Mouse (Mus musculus): ENCODE results near the gene Ext2. TPM values are rescaled to one million over a fixed set of nuclear protein-coding genes. Genes with fewer than 3 reads are reported as not detected.

The Ext2 gene
- polyA plus RNA-seq, 2 experiments = 80.7 to 115 TPM

DNA sequence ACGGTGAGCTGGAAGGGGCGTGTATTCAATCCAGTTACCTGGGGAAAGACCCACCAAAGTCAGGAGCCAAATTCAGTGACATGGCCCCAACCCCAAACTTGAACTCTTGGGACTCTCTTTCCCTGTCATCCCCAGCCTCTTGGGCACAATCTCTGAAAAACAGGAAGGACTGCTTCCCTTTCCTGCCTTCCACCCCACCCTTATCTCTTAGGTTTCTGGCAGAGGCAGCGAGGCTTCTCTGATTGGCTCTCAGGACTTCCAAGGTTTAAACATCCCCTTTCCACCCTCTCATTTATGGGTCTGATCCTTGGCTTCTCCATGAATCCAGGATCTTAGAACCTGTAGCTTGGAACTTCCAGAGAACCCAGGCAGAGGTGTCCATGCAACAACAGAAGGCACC is 19.0 kb upstream of the Ext2 start:
- DNase-seq (ENCODE audit: low spot score) (no peak), ATAC-seq (ENCODE audit: low FRiP score, low read depth) (no peak)
- 96% methylated on average over 3 of the region's 3 CpGs for WGBS
- Histone ChIP-seq H3K4me3 (replicated peaks; ENCODE audit: low read length) (no peak overlapping the region), H3K4me1 (ENCODE audit: control insufficient read depth, insufficient read depth, low read length) (no peaks in the 10 kb centered on the region), H3K27ac (replicated peaks; ENCODE audit: low read depth, low read length) (no peak overlapping the region), H3K4me2 (replicated peaks; ENCODE audit: low read depth, low read length, severe bottlenecking) (no peak overlapping the region), H3K27me3 (ENCODE audit: control insufficient read depth, insufficient read depth, low read length) (no peaks in the 10 kb centered on the region), H3K9ac (ENCODE audit: low read depth, low read length, severe bottlenecking) (no peak overlapping the region), H3K36me3 (ENCODE audit: control insufficient read depth, insufficient read depth, low read length) (peaks cover 53% of the 10 kb centered on the region), H3K9me3 (ENCODE audit: control insufficient read depth, low read length) (no peaks in the 10 kb centered on the region)
- no peak for TF ChIP-seq POLR2A (IDR thresholded peaks at IDR 0.05; ENCODE audit: borderline replicate concordance, extremely low read depth, insufficient read depth, insufficient read length)

DNA sequence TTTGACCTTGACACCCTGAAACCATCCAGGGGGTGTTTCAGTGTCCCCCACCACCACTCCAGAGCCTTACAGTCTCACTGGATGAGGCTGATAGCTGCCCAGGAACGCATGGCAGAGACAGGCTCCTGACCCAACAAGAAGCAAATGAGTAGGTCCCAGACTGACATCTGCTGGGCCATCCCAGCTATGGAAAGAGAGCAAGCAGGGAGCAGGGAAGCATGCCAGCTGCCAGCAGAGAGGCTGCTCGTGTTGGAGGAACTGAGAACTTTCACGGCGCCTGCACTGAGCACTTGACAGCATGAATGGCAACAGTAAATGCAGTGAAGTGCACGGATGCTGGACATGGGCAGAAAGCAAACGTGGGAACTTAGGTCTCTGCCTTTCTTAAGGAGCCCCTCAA is 17.7 kb upstream of the Ext2 start:
- Histone ChIP-seq H3K9me3 (ENCODE audit: control insufficient read depth, low read length) (no peaks in the 10 kb centered on the region), H3K4me3 (replicated peaks; ENCODE audit: low read length) (no peak overlapping the region), H3K27ac (replicated peaks; ENCODE audit: low read depth, low read length) (no peak overlapping the region), H3K36me3 (ENCODE audit: control insufficient read depth, insufficient read depth, low read length) (peaks cover 58% of the 10 kb centered on the region), H3K9ac (ENCODE audit: low read depth, low read length, severe bottlenecking) (no peak overlapping the region), H3K4me1 (ENCODE audit: control insufficient read depth, insufficient read depth, low read length) (no peaks in the 10 kb centered on the region), H3K4me2 (replicated peaks; ENCODE audit: low read depth, low read length, severe bottlenecking) (no peak overlapping the region), H3K27me3 (ENCODE audit: control insufficient read depth, insufficient read depth, low read length) (no peaks in the 10 kb centered on the region)
- WGBS = 89% methylated on average over 6 of the region's 6 CpGs
- ATAC-seq (ENCODE audit: low FRiP score, low read depth) (no peak), DNase-seq (ENCODE audit: low spot score) (no peak)
- TF ChIP-seq POLR2A (IDR thresholded peaks at IDR 0.05; ENCODE audit: borderline replicate concordance, extremely low read depth, insufficient read depth, insufficient read length) = no peak

DNA sequence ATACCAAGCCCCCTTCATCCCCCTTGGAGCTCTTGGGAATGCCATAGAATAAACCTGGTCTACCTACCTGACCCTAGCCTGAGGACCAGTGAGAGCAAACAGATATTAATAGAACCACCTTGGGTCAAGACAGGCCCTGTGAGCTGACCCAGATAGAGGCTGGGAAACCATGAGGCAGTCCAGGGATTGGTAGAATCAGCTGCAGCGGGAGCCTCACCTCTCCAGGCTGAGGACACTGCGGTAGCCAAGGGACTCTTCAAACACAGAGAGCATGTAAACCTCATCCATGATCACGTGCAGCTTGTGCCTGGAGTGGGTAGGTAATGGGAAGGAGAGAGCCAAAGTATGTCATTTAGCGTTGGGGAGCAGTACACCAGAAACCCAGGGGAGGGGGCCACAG is 16.6 kb upstream of the Ext2 start:
- H3K9me3 ChIP-seq (ENCODE audit: control insufficient read depth, low read length) = no peaks in the 10 kb centered on the region
- no peak overlapping the region for H3K4me2 ChIP-seq (replicated peaks; ENCODE audit: low read depth, low read length, severe bottlenecking)
- TF ChIP-seq POLR2A (IDR thresholded peaks at IDR 0.05; ENCODE audit: borderline replicate concordance, extremely low read depth, insufficient read depth, insufficient read length) = no peak
- no peak overlapping the region for H3K9ac ChIP-seq (ENCODE audit: low read depth, low read length, severe bottlenecking)
- peaks cover 49% of the 10 kb centered on the region for H3K36me3 ChIP-seq (ENCODE audit: control insufficient read depth, insufficient read depth, low read length)
- ATAC-seq (ENCODE audit: low FRiP score, low read depth) = no peak
- H3K4me1 ChIP-seq (ENCODE audit: control insufficient read depth, insufficient read depth, low read length) = no peaks in the 10 kb centered on the region
- DNase-seq (ENCODE audit: low spot score) = no peak
- no peak overlapping the region for H3K27ac ChIP-seq (replicated peaks; ENCODE audit: low read depth, low read length)
- no peak overlapping the region for H3K4me3 ChIP-seq (replicated peaks; ENCODE audit: low read length)
- 94% methylated on average over 4 of the region's 4 CpGs for WGBS
- no peaks in the 10 kb centered on the region for H3K27me3 ChIP-seq (ENCODE audit: control insufficient read depth, insufficient read depth, low read length)

DNA sequence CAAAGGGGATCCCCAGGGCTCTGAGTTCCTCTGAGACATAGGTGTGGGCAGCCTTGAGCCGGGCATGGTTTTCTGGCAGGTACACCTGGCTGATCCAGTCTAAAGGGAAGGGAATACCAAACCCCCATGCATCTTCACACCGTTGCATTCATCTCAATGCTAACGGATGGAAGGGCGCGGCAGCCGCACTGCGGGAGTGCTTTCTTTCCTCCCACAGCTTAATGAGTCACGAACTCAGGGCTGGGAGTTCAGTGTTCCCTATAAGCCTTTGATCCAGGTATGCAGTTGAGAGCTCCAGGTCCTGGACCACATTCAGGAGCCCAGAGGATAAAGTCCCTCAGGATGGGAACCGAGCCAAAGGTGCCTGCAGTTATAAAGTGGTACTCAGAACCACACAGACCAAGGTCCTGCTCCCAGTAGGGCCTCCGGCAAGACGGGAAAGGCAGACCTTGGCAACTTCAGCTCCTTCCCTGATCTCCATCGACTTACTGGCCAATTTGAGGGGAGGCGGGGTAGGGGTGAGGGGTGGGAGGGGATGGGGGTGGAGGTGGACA is 13.9 kb upstream of the Ext2 start:
- Histone ChIP-seq H3K27ac (replicated peaks; ENCODE audit: low read depth, low read length) (no peak overlapping the region), H3K36me3 (ENCODE audit: control insufficient read depth, insufficient read depth, low read length) (peaks cover 31% of the 10 kb centered on the region), H3K4me2 (replicated peaks; ENCODE audit: low read depth, low read length, severe bottlenecking) (no peak overlapping the region), H3K4me1 (ENCODE audit: control insufficient read depth, insufficient read depth, low read length) (no peaks in the 10 kb centered on the region), H3K27me3 (ENCODE audit: control insufficient read depth, insufficient read depth, low read length) (no peaks in the 10 kb centered on the region), H3K9me3 (ENCODE audit: control insufficient read depth, low read length) (no peaks in the 10 kb centered on the region), H3K4me3 (replicated peaks; ENCODE audit: low read length) (no peak overlapping the region), H3K9ac (ENCODE audit: low read depth, low read length, severe bottlenecking) (no peak overlapping the region)
- WGBS = 71% methylated on average over 13 of the region's 13 CpGs
- no peak for ATAC-seq (ENCODE audit: low FRiP score, low read depth)
- DNase-seq (ENCODE audit: low spot score) = no peak
- no peak for TF ChIP-seq POLR2A (IDR thresholded peaks at IDR 0.05; ENCODE audit: borderline replicate concordance, extremely low read depth, insufficient read depth, insufficient read length)

DNA sequence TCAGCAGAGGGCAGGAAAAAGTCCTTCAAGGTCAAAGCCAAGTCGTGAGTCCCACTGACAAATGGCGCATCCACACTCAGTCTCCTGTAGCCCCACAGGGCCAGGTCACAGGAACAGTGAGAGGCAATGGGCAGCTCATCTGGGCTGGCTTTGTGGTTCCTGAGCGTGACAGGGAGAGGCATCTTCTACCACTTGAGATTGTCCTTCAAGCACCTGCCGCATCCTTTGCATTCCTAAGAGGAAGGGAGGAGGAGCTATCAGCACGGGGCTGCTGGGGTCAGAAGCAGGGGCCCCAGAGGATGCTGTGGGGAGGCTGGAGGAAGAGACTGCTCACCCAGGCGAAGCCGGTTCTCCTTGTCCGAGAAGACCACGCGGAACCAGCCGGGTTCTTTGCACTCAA is 13.2 kb upstream of the Ext2 start:
- no peaks in the 10 kb centered on the region for H3K9me3 ChIP-seq (ENCODE audit: control insufficient read depth, low read length)
- no peak for TF ChIP-seq POLR2A (IDR thresholded peaks at IDR 0.05; ENCODE audit: borderline replicate concordance, extremely low read depth, insufficient read depth, insufficient read length)
- H3K9ac ChIP-seq (ENCODE audit: low read depth, low read length, severe bottlenecking) = no peak overlapping the region
- DNase-seq (ENCODE audit: low spot score) (no peak), ATAC-seq (ENCODE audit: low FRiP score, low read depth) (no peak)
- no peak overlapping the region for H3K27ac ChIP-seq (replicated peaks; ENCODE audit: low read depth, low read length)
- H3K4me1 ChIP-seq (ENCODE audit: control insufficient read depth, insufficient read depth, low read length) = no peaks in the 10 kb centered on the region
- no peak overlapping the region for H3K4me3 ChIP-seq (replicated peaks; ENCODE audit: low read length)
- peaks cover 24% of the 10 kb centered on the region for H3K36me3 ChIP-seq (ENCODE audit: control insufficient read depth, insufficient read depth, low read length)
- WGBS = 83% methylated on average over 11 of the region's 11 CpGs
- no peaks in the 10 kb centered on the region for H3K27me3 ChIP-seq (ENCODE audit: control insufficient read depth, insufficient read depth, low read length)
- H3K4me2 ChIP-seq (replicated peaks; ENCODE audit: low read depth, low read length, severe bottlenecking) = no peak overlapping the region

DNA sequence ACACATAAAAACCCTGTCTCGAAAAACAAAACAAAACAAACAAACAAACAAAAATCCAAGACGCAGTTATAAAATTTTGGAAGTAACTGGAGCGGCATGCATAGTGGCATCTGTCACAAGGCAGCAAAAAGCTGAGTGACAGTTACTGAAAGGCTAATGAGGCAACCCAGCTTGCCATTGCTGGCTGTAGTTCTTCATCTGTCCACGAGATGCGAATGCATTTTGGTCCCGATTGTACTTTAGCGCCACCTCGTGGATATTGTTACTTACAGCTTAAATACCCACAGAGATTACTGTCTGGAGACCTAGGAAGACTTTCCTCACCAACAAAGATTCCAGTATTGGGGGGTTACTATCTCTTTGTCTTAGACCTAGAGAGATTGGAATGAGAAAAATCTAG is 1.2 kb upstream of the Ext2 start:
- Histone ChIP-seq H3K36me3 (ENCODE audit: control insufficient read depth, insufficient read depth, low read length) (peaks cover 10% of the 10 kb centered on the region; the same call in 1 of the 2 replicates), H3K9me3 (ENCODE audit: control insufficient read depth, low read length) (no peaks in the 10 kb centered on the region), H3K4me2 (replicated peaks; ENCODE audit: low read depth, low read length, severe bottlenecking) (no peak overlapping the region), H3K4me1 (ENCODE audit: control insufficient read depth, insufficient read depth, low read length) (peaks cover 7% of the 10 kb centered on the region; the same call in 1 of the 2 replicates), H3K27me3 (ENCODE audit: control insufficient read depth, insufficient read depth, low read length) (no peaks in the 10 kb centered on the region), H3K4me3 (replicated peaks; ENCODE audit: low read length) (no peak overlapping the region), H3K9ac (ENCODE audit: low read depth, low read length, severe bottlenecking) (no peak overlapping the region), H3K27ac (replicated peaks; ENCODE audit: low read depth, low read length) (no peak overlapping the region)
- 25% methylated on average over 8 of the region's 8 CpGs for WGBS
- no peak for TF ChIP-seq POLR2A (IDR thresholded peaks at IDR 0.05; ENCODE audit: borderline replicate concordance, extremely low read depth, insufficient read depth, insufficient read length)
- DNase-seq (ENCODE audit: low spot score) (peak; percentile 92), ATAC-seq (ENCODE audit: low FRiP score, low read depth) (peak; percentile 51; the same call in 1 of the 2 replicates)

Measured in limb, embryonic 14.5 days (tissue).